Mouse (Mus musculus): ENCODE data around the gene Ring1. TPM values are rescaled to one million over a fixed set of nuclear protein-coding genes. Genes with fewer than 3 reads are reported as not detected.
A peak's percentile ranks its signal among the peaks of the same experiment; 100 is the strongest.

The Ring1 gene
- 22.8 and 22.9 TPM in 2 replicates for polyA plus RNA-seq (2012; ENCODE audit: insufficient read depth, insufficient read length, missing spikeins)

- Histone ChIP-seq H3K27ac (ENCODE audit: insufficient read depth, low read depth, low read length) (peak within 1 kb of the TSS; percentile 23; the same call in 1 of the 2 replicates), H3K4me3 (ENCODE audit: insufficient read depth, low read length) (peak within 1 kb of the TSS; percentile 69), H3K4me1 (ENCODE audit: control insufficient read depth, insufficient read depth, low read length) (peaks cover 18% of the 10 kb centered on the region)
- no peak for TF ChIP-seq CTCF (IDR thresholded peaks at IDR 0.05; ENCODE audit: low read depth, low read length)
- no peak for TF ChIP-seq POLR2A (IDR thresholded peaks at IDR 0.05; ENCODE audit: borderline replicate concordance, low read depth, low read length)
Measured at GRCm38 (mm10) chr17:34024317-34024821, at the start of gene Ring1. TSS of gene Ring1 (minus strand) at chr17:34024680.

GRCm38 (mm10) chr17:34072091-34072490, 47.6 kb upstream of the Ring1 start:
- Histone ChIP-seq H3K4me1 (ENCODE audit: control insufficient read depth, insufficient read depth, low read length) (peaks cover 14% of the 10 kb centered on the region), H3K4me3 (ENCODE audit: insufficient read depth, low read length) (no peak overlapping the region), H3K27ac (ENCODE audit: insufficient read depth, low read depth, low read length) (peak overlapping the region; percentile 52)
- TF ChIP-seq POLR2A (IDR thresholded peaks at IDR 0.05; ENCODE audit: borderline replicate concordance, low read depth, low read length) (no peak), CTCF (IDR thresholded peaks at IDR 0.05; ENCODE audit: low read depth, low read length) (no peak)

- no peak for TF ChIP-seq POLR2A (IDR thresholded peaks at IDR 0.05; ENCODE audit: borderline replicate concordance, low read depth, low read length)
- no peak for TF ChIP-seq CTCF (IDR thresholded peaks at IDR 0.05; ENCODE audit: low read depth, low read length)
- peaks cover 14% of the 10 kb centered on the region for H3K4me1 ChIP-seq (ENCODE audit: control insufficient read depth, insufficient read depth, low read length)
Measured at GRCm38 (mm10) chr17:34068864-34069263, 44.4 kb upstream of the Ring1 start.

GRCm38 (mm10) chr17:34057224-34057623, 32.7 kb upstream of the Ring1 start:
- TF ChIP-seq POLR2A (IDR thresholded peaks at IDR 0.05; ENCODE audit: borderline replicate concordance, low read depth, low read length) (no peak), CTCF (IDR thresholded peaks at IDR 0.05; ENCODE audit: low read depth, low read length) (no peak)
- peaks cover 13% of the 10 kb centered on the region for H3K4me1 ChIP-seq (ENCODE audit: control insufficient read depth, insufficient read depth, low read length)
- no peak overlapping the region for H3K4me3 ChIP-seq (ENCODE audit: insufficient read depth, low read length)
- H3K27ac ChIP-seq (ENCODE audit: insufficient read depth, low read depth, low read length) = peak overlapping the region; percentile 18; the same call in 1 of the 2 replicates

More at GRCm38 (mm10) chr17:34068864-34069263, 44.4 kb upstream of the Ring1 start:
- H3K27ac ChIP-seq (ENCODE audit: insufficient read depth, low read depth, low read length) = no peak overlapping the region
- no peak overlapping the region for H3K4me3 ChIP-seq (ENCODE audit: insufficient read depth, low read length)

- TF ChIP-seq CTCF (IDR thresholded peaks at IDR 0.05; ENCODE audit: low read depth, low read length) = no peak
- Histone ChIP-seq H3K4me1 (ENCODE audit: control insufficient read depth, insufficient read depth, low read length) (no peaks in the 10 kb centered on the region), H3K4me3 (ENCODE audit: insufficient read depth, low read length) (no peak overlapping the region), H3K27ac (ENCODE audit: insufficient read depth, low read depth, low read length) (peak overlapping the region; percentile 50)
Measured at GRCm38 (mm10) chr17:34047404-34048050, 23.0 kb upstream of the Ring1 start.

- Histone ChIP-seq H3K4me3 (ENCODE audit: insufficient read depth, low read length) (no peak overlapping the region), H3K4me1 (ENCODE audit: control insufficient read depth, insufficient read depth, low read length) (no peaks in the 10 kb centered on the region), H3K27ac (ENCODE audit: insufficient read depth, low read depth, low read length) (no peak overlapping the region)
- TF ChIP-seq CTCF (IDR thresholded peaks at IDR 0.05; ENCODE audit: low read depth, low read length) = no peak
- no peak for TF ChIP-seq POLR2A (IDR thresholded peaks at IDR 0.05; ENCODE audit: borderline replicate concordance, low read depth, low read length)
Measured at GRCm38 (mm10) chr17:34045941-34046340, 21.5 kb upstream of the Ring1 start.

- Histone ChIP-seq H3K4me1 (ENCODE audit: control insufficient read depth, insufficient read depth, low read length) (no peaks in the 10 kb centered on the region), H3K27ac (ENCODE audit: insufficient read depth, low read depth, low read length) (no peak overlapping the region), H3K4me3 (ENCODE audit: insufficient read depth, low read length) (no peak overlapping the region)
- TF ChIP-seq CTCF (IDR thresholded peaks at IDR 0.05; ENCODE audit: low read depth, low read length) = 0 out of 2 replicates have a peak, but pooled peaks have one; percentile 7
- TF ChIP-seq POLR2A (IDR thresholded peaks at IDR 0.05; ENCODE audit: borderline replicate concordance, low read depth, low read length) = no peak
Measured at GRCm38 (mm10) chr17:34039562-34040450, 15.3 kb upstream of the Ring1 start.

GRCm38 (mm10) chr17:34038878-34039561, 14.5 kb upstream of the Ring1 start, which contains the start of gene Col11a2:
TSS of gene Col11a2 (plus strand) at chr17:34039437.
- Histone ChIP-seq H3K27ac (ENCODE audit: insufficient read depth, low read depth, low read length) (no peak within 1 kb of the TSS), H3K4me1 (ENCODE audit: control insufficient read depth, insufficient read depth, low read length) (peaks cover under 1% of the 10 kb centered on the region), H3K4me3 (ENCODE audit: insufficient read depth, low read length) (no peak within 1 kb of the TSS)
- no peak for TF ChIP-seq CTCF (IDR thresholded peaks at IDR 0.05; ENCODE audit: low read depth, low read length)
- no peak for TF ChIP-seq POLR2A (IDR thresholded peaks at IDR 0.05; ENCODE audit: borderline replicate concordance, low read depth, low read length)

- Histone ChIP-seq H3K27ac (ENCODE audit: insufficient read depth, low read depth, low read length) (no peak overlapping the region), H3K4me3 (ENCODE audit: insufficient read depth, low read length) (no peak overlapping the region), H3K4me1 (ENCODE audit: control insufficient read depth, insufficient read depth, low read length) (peaks cover 7% of the 10 kb centered on the region)
- TF ChIP-seq CTCF (IDR thresholded peaks at IDR 0.05; ENCODE audit: low read depth, low read length) (no peak), POLR2A (IDR thresholded peaks at IDR 0.05; ENCODE audit: borderline replicate concordance, low read depth, low read length) (no peak)
Measured at GRCm38 (mm10) chr17:34038440-34038839, 14.0 kb upstream of the Ring1 start.
